Mouse (Mus musculus) liver, embryonic 12.5 days (tissue): ENCODE results near the gene Yipf6. TPM values are rescaled to one million over a fixed set of nuclear protein-coding genes. Genes with fewer than 3 reads are reported as not detected.

ENCODE experiments used
- ATAC-seq: fragments of 200-750 bp; cut with Nextera tagmentation; 2 replicates; pipeline ENCODE4 v1.8.0; 2017; ENCODE audit warnings: moderate number of reproducible peaks, mild to moderate bottlenecking, moderate library complexity
- H3K27ac ChIP-seq: fragments of 300-500 bp; sonication (generic); 2 replicates; pipeline ENCODE4 v1.5.1; 2016; ENCODE audit warnings: mild to moderate bottlenecking
- H3K27me3 ChIP-seq: fragments of 300-500 bp; sonication (generic); replicated peaks from 2 replicates; pipeline ENCODE4 v1.6.1; 2016; ENCODE audit warnings: mild to moderate bottlenecking, moderate library complexity
- H3K36me3 ChIP-seq: fragments of 300-500 bp; sonication (generic); 2 replicates; pipeline ENCODE4 v1.6.1; 2016; ENCODE audit warnings: mild to moderate bottlenecking, moderate library complexity
- H3K4me1 ChIP-seq: fragments of 300-500 bp; sonication (generic); 2 replicates; pipeline ENCODE4 v1.6.1; 2016
- H3K4me2 ChIP-seq: fragments of 300-500 bp; sonication (generic); 2 replicates; pipeline ENCODE4 v1.6.1; 2016; ENCODE audit warnings: mild to moderate bottlenecking, moderate library complexity
- H3K4me3 ChIP-seq: fragments of 300-500 bp; sonication (generic); 2 replicates; pipeline ENCODE4 v1.5.1; 2016; ENCODE audit warnings: mild to moderate bottlenecking, moderate library complexity
- H3K9ac ChIP-seq: fragments of 300-500 bp; sonication (generic); 2 replicates; pipeline ENCODE4 v1.6.1; 2016; ENCODE audit warnings: mild to moderate bottlenecking, moderate library complexity
- H3K9me3 ChIP-seq: fragments of 300-500 bp; sonication (generic); replicated peaks from 2 replicates; pipeline ENCODE4 v1.6.1; 2016; ENCODE audit warnings: mild to moderate bottlenecking, moderate library complexity
- WGBS: fragments of 180-500 bp; shearing (Covaris S2); methylation state at CpG from one replicate; pipeline ENCODE4 v1.1.7; 2016; ENCODE audit not compliant: insufficient replicate concordance; 5-methylcytosine and 5-hydroxymethylcytosine counted together
- polyA plus RNA-seq: library from polyadenylated mRNA; unstranded; fragments of >200 nt; fragmentation: Nextera tagmentation; extraction: Ambion mirVana; gene quantifications from 2 replicates; pipeline ENCODE4 v1.2.1, GENCODE M21; 2016

Yipf6 gene
- polyA plus RNA-seq = 15.1 and 15.5 TPM in 2 replicates

DNA sequence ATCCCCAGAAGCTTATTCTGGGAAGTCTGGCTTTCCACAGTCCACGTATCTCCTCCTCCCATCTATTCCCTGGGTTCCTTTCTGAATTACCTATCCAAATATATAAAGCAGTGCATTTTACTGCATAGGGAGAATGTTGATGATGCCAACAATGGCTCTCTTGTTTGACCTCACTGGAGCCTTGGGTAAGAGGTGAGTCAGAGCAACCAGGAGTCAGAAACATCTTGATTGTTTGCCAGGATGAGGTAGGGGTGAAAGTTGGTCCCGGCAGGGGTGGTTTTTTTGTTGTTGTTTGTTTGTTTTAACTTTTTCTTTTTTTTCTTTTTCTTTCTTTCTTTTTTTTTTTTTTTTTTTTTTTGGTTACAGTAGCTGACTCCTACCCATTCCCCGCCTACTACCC is at the start of gene Yipf6:
Gene Yipf6, plus strand, starts transcription at position 216 of the 400 bp plus-strand sequence.
- no peaks in the 10 kb centered on the region for H3K27me3 ChIP-seq
- peak within 1 kb of the TSS; percentile 91 for H3K27ac ChIP-seq
- peaks cover 7% of the 10 kb centered on the region; the same call in 1 of the 2 replicates for H3K36me3 ChIP-seq
- peak within 1 kb of the TSS; percentile 79 for H3K9ac ChIP-seq
- peak within 1 kb of the TSS; percentile 76 for H3K4me2 ChIP-seq
- no peaks in the 10 kb centered on the region for H3K9me3 ChIP-seq
- peak within 1 kb of the TSS; percentile 69 for H3K4me3 ChIP-seq
- peaks cover 11% of the 10 kb centered on the region for H3K4me1 ChIP-seq
- no peak for ATAC-seq
- WGBS = 61% methylated on average over 3 of the region's 3 CpGs

DNA sequence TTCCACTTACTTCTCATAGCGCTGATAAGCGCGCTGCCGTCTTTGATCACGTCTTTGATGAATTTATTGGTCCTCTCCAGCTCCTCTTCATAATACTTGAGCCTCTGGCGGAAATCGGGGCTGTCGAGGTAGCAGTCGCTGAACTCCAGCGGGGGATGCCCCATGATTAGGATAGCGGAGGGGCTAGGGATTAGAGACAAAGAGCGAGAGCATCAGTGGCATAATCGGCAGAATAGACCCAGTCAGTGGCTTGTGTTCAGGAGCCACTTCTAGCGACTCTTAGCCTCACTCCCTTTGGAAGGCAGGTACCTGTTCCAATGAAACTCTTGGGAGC is 46.1 kb upstream of the Yipf6 start:
- peak overlapping the region; percentile 70 for H3K4me2 ChIP-seq
- H3K27ac ChIP-seq = no peak overlapping the region
- 8% methylated on average over 14 of the region's 14 CpGs for WGBS
- peaks cover 35% of the 10 kb centered on the region for H3K27me3 ChIP-seq
- no peak for ATAC-seq
- H3K36me3 ChIP-seq = no peaks in the 10 kb centered on the region
- peak overlapping the region; percentile 48; the same call in 1 of the 2 replicates for H3K9ac ChIP-seq
- no peaks in the 10 kb centered on the region for H3K9me3 ChIP-seq
- no peaks in the 10 kb centered on the region for H3K4me1 ChIP-seq
- peak overlapping the region; percentile 56 for H3K4me3 ChIP-seq

DNA sequence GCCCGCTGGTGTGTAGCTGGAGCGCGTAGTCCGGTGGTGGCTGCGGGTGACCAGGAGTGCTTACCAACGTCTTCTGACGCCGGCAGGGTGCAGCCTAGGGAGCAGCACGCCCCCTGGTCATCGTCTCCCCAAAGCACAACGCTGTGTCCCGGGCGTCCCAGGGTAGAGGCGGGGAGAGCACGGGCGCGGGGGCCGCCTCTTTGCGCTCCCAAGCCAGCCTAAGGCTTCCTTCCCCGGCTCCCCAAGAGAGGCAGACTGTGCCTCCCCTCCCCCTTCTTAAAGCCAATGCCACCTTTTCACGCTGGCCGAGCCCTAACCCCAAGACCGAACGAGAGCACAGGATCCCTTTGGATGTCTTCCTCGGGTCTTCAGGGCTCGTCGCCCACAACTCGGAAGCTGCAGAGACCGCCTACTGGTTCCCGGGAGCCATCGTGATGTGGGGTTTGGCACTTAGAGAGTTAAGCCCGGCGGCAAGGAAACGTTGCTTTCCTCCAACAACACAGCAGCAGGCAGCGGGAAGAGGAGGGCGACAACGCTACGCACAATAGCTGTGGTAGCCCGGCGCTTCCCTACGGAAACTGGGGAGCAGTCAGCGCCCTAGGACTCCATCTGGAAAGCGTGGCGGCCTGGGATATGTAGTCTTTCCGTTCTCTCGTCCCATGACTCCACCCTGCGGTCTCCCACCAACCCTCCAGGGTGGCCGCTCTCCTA is 45.6 kb upstream of the Yipf6 start, which contains the start of gene Ophn1:
Gene Ophn1, minus strand, starts transcription at position 620 of the 711 bp plus-strand sequence.
- Histone ChIP-seq H3K9me3 (no peaks in the 10 kb centered on the region), H3K4me2 (peak within 1 kb of the TSS; percentile 70), H3K27ac (no peak within 1 kb of the TSS), H3K9ac (peak within 1 kb of the TSS; percentile 48; the same call in 1 of the 2 replicates), H3K4me1 (no peaks in the 10 kb centered on the region), H3K36me3 (no peaks in the 10 kb centered on the region), H3K27me3 (peaks cover 32% of the 10 kb centered on the region), H3K4me3 (peak within 1 kb of the TSS; percentile 56)
- ATAC-seq = peak; percentile 76
- WGBS = 8% methylated on average over 45 of the region's 48 CpGs

DNA sequence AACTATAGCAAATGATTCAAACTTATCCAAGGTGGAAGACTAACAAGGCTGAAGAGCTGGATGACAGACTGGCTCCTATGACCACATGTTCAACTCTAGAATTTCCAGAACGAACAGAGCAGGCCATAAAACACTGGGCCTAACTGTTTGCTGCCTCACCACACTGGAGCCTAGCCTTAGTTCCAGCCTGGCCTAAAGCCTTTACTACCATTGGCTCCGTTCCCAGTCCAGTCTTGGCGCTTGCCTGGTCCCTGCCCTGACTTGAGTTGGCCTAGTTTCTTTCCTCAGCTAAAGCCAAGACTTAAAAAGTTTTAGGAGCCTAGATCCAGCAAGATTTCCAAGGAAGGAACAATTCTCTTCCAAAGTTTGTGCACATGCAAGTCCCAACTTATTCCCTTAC is 37.8 kb upstream of the Yipf6 start:
- Histone ChIP-seq H3K4me1 (no peaks in the 10 kb centered on the region), H3K4me3 (no peak overlapping the region), H3K9ac (no peak overlapping the region), H3K27ac (no peak overlapping the region), H3K36me3 (no peaks in the 10 kb centered on the region), H3K4me2 (no peak overlapping the region), H3K27me3 (no peaks in the 10 kb centered on the region), H3K9me3 (no peaks in the 10 kb centered on the region)
- ATAC-seq = no peak
- 65% methylated on average over 3 of the region's 3 CpGs for WGBS

DNA sequence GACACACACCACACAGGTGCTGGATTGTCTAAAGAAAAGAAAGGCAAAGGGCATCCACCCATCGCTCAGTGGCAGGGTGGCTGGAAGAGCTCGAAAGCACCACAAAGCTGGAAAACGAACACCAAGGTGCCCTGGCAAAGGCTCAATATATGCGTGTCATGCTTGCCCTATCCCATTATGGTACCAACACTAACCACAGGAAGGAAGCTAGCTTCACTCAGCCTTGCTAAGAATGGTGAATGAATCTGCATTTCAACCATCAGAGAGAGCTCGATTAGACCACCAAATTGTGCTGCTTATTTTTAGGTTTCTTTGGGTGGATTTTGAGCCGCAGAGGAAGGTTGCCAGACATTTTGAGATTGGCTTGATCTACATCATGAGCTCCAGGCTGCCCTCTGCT is 31.9 kb upstream of the Yipf6 start:
- no peak overlapping the region for H3K27ac ChIP-seq
- no peaks in the 10 kb centered on the region for H3K27me3 ChIP-seq
- peaks cover 12% of the 10 kb centered on the region for H3K4me1 ChIP-seq
- no peak overlapping the region for H3K4me3 ChIP-seq
- WGBS = 43% methylated on average over 6 of the region's 6 CpGs
- H3K4me2 ChIP-seq = no peak overlapping the region
- ATAC-seq = no peak
- H3K9me3 ChIP-seq = no peaks in the 10 kb centered on the region
- no peak overlapping the region for H3K9ac ChIP-seq
- H3K36me3 ChIP-seq = no peaks in the 10 kb centered on the region

DNA sequence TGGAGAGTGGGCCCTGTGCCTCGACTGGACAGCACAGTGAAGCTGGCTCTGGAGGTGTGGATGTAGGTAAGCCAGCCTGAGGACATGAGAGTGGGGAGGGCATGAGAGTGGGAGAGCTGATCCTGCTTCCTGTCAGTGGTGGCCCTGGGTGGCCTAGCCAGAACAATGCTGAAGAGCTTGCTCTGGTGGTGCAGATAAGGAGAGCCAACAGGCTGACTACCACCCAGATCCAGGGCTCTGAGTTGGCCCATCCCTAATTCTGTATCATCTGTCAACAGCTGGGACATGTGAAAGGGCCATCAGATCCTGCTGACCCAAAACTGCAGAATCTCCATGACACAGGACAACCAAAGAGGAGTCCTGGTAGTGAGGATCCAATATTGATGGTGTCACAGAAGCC is 27.2 kb upstream of the Yipf6 start:
- Histone ChIP-seq H3K27ac (0 out of 2 replicates have a peak overlapping the region, but pooled peaks have one; percentile 1), H3K4me3 (no peak overlapping the region), H3K4me2 (no peak overlapping the region), H3K36me3 (no peaks in the 10 kb centered on the region), H3K9me3 (no peaks in the 10 kb centered on the region), H3K27me3 (no peaks in the 10 kb centered on the region), H3K4me1 (peaks cover 15% of the 10 kb centered on the region), H3K9ac (no peak overlapping the region)
- WGBS = 18% methylated on average over 1 of the region's 1 CpGs
- ATAC-seq = peak; percentile 97

DNA sequence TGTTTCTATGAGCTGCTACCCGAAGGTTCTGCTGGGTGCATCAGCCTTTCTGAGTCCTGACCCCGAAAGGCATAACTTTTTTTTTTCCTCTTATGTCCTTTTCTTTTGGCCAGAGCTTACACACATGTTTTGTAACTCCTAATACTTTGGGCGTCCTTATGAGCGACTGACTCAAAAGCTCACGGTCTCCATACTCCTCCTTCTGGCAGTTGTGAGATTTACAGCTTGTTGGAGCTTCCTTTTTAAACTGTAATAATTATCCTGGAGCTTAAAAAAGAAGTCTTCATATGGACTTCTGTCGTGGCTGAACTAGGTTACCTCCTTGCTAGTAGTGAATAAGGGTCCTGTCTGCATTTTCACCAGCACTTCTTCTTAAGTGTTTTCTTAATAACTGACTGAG is 16.7 kb upstream of the Yipf6 start:
- Histone ChIP-seq H3K27me3 (no peaks in the 10 kb centered on the region), H3K9me3 (no peaks in the 10 kb centered on the region), H3K4me2 (no peak overlapping the region), H3K4me1 (no peaks in the 10 kb centered on the region), H3K27ac (no peak overlapping the region), H3K36me3 (no peaks in the 10 kb centered on the region), H3K9ac (no peak overlapping the region), H3K4me3 (no peak overlapping the region)
- WGBS = 9% methylated on average over 6 of the region's 6 CpGs
- ATAC-seq = no peak

DNA sequence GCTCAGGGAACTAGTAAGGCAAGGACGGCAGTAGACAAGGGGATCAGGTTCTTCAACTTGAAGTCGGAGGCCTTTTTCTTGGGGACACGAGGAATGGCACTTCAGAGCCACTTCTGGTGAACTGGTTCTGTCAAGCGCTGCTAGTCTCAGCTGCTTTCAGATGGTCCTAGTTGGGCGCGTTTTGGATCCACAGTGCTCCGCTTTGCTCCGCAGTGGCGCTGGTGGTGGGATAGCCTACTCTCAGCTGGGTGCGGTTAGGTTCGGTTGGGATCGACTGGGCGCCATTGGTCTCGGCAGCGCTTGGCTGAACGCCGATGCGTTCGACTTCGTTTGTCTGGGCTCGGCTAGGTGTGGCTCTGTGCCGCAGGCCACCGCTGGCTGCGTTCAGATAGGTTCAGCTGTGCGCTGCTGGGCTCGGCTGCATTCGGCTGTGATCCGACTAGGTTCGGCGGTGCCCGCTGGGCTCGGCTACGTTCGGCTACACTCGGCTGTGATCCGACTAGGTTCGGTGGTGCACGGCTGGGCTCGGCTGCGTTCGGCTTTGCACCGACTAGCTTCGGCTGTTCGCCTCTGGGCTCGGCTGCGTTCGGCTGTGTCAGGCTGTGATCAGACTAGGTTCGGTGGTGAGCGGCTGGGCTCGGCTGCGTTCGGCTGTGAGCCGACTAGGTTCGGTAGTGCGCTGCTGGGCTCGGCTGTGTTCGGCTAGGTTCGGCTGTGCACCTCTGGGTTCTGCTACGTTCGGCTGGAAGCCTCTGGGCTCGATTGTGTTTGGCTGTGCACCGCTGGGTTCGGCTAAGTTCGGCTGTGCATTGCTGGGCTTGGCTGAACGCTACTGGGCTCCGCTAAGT is 815 bp downstream of the Yipf6 start:
- peak; percentile 82 for ATAC-seq
- Histone ChIP-seq H3K4me3 (peak overlapping the region; percentile 69), H3K36me3 (peaks cover 10% of the 10 kb centered on the region), H3K4me1 (peaks cover 11% of the 10 kb centered on the region), H3K9ac (peak overlapping the region; percentile 79), H3K4me2 (peak overlapping the region; percentile 76), H3K9me3 (no peaks in the 10 kb centered on the region), H3K27ac (peak overlapping the region; percentile 91), H3K27me3 (no peaks in the 10 kb centered on the region)
- 14% methylated on average over 65 of the region's 66 CpGs for WGBS

DNA sequence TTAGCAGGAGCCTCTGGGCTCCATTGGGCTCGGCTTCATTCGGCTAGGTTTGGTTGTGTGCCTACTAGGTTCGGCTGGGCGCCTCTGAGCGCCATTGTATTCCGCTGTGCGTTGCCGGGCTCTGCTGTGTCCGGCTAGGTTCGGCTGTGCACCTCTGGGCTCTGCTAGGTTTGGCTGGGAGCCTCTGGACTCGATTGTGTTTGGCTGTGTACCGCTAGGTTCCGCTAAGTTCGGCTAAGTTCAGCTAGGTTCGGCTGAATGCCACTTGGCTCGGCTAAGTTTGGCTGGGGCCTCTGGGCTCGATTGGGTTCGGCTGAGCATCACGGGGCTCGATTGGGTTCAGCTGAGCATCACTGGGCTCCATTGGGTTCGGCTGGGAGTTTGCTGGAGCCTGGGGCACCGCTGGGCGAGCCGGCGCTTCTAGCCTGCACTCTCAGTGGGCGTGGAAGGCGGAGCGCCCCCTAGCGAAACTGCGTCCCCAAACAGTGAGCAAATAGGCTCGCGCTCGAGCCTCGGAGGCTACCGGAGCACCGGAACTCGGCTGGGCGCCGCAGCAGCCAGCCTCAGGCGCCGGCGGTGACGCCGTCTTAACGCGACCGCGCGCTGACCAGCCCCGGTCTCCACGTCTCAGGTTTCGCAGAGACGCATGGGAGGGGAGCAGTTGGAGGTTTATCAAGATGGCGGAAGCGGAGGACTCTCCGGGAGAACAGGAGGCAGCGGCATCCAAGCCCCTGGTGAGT is 1.6 kb downstream of the Yipf6 start:
- H3K27ac ChIP-seq = peak overlapping the region; percentile 91
- peak; percentile 89 for ATAC-seq
- H3K9ac ChIP-seq = peak overlapping the region; percentile 79
- 8% methylated on average over 57 of the region's 57 CpGs for WGBS
- peaks cover 11% of the 10 kb centered on the region for H3K4me1 ChIP-seq
- H3K4me3 ChIP-seq = peak overlapping the region; percentile 69
- peak overlapping the region; percentile 76 for H3K4me2 ChIP-seq
- peaks cover 18% of the 10 kb centered on the region for H3K36me3 ChIP-seq
- no peaks in the 10 kb centered on the region for H3K27me3 ChIP-seq
- H3K9me3 ChIP-seq = no peaks in the 10 kb centered on the region

DNA sequence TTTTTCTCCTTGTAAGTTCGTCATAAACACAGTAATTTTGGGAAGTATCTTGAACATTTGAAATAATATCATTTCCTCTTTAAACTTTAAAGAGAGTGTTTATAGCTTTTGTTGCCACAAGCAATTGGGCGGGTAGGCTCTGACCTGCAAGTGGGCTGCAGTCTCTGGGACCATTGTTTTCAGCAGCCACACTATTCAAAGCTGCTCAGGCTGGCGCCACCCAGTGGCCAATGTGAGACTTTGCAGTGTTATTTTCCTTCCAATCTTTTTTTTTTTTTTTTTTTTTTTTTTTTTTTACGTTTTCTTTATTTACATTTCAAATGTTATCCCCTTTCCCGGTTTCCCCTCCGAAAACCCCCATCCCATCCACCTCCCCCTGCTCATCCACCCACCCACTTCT is 17.8 kb downstream of the Yipf6 start:
- WGBS = 15% methylated on average over 6 of the region's 6 CpGs
- no peak overlapping the region for H3K9ac ChIP-seq
- no peaks in the 10 kb centered on the region for H3K27me3 ChIP-seq
- no peaks in the 10 kb centered on the region for H3K36me3 ChIP-seq
- H3K4me1 ChIP-seq = peaks cover 8% of the 10 kb centered on the region; the same call in 1 of the 2 replicates
- no peaks in the 10 kb centered on the region for H3K9me3 ChIP-seq
- H3K4me2 ChIP-seq = no peak overlapping the region
- no peak for ATAC-seq
- no peak overlapping the region for H3K4me3 ChIP-seq
- H3K27ac ChIP-seq = no peak overlapping the region

DNA sequence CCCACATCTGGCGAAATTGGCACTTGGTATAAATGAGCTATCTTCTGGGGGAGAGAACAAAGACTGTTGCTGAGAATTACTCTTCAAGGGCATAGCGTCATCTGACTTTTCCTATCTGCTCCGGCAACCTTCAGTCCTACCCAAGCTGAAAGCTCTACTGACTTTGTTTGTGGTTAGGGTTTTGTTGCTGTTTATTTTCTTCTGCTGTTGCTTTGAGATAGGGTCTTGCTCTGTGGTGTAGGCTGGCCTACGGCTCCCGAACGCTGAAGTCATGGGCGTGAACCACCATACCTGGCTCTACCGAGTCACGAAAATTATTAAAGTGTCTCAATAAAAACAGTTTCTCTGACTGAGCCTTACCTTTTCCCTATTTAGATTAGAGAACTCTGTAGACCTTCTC is 22.2 kb downstream of the Yipf6 start:
- Histone ChIP-seq H3K4me3 (no peak overlapping the region), H3K36me3 (no peaks in the 10 kb centered on the region), H3K9ac (no peak overlapping the region), H3K4me1 (peaks cover 8% of the 10 kb centered on the region; the same call in 1 of the 2 replicates), H3K27ac (no peak overlapping the region), H3K4me2 (no peak overlapping the region), H3K27me3 (no peaks in the 10 kb centered on the region), H3K9me3 (no peaks in the 10 kb centered on the region)
- ATAC-seq = peak; percentile 54; the same call in 1 of the 2 replicates
- WGBS = 67% methylated on average over 9 of the region's 9 CpGs
